Mouse (Mus musculus) embryonic facial prominence, embryonic 10.5 days (tissue): ENCODE results near the gene Csmd2. TPM values are rescaled to one million over a fixed set of nuclear protein-coding genes. Genes with fewer than 3 reads are reported as not detected.

Experiments
- DNase-seq: peaks from one replicate; pipeline ENCODE4 v3.0.0-alpha.2; 2017; ENCODE audit warnings: low spot score
- H3K27ac ChIP-seq: fragments of 300-500 bp; sonication (generic); replicated peaks from 2 replicates; pipeline ENCODE4 v1.5.1; 2016; ENCODE audit warnings: mild to moderate bottlenecking
- H3K27me3 ChIP-seq: fragments of 300-500 bp; sonication (generic); replicated peaks from 2 replicates; pipeline ENCODE4 v1.6.1; 2016; ENCODE audit warnings: low read depth, mild to moderate bottlenecking; ENCODE audit not compliant: poor library complexity, severe bottlenecking
- H3K36me3 ChIP-seq: fragments of 300-500 bp; sonication (generic); replicated peaks from 2 replicates; pipeline ENCODE4 v1.6.1; 2016; ENCODE audit warnings: mild to moderate bottlenecking, moderate library complexity
- H3K4me1 ChIP-seq: fragments of 300-500 bp; sonication (generic); 2 replicates; pipeline ENCODE4 v1.6.1; 2016
- H3K4me3 ChIP-seq: fragments of 300-500 bp; sonication (generic); 2 replicates; pipeline ENCODE4 v1.5.1; 2016; ENCODE audit warnings: mild to moderate bottlenecking, moderate library complexity
- H3K9me3 ChIP-seq: fragments of 300-500 bp; sonication (generic); 2 replicates; pipeline ENCODE4 v1.6.1; 2016; ENCODE audit warnings: mild to moderate bottlenecking
- WGBS: fragments of 180-500 bp; shearing (Covaris S2); methylation state at CpG from one replicate; pipeline ENCODE4 v1.1.7; 2016; 5-methylcytosine and 5-hydroxymethylcytosine counted together
- polyA plus RNA-seq: library from polyadenylated mRNA; unstranded; fragments of >200 nt; fragmentation: Nextera tagmentation; extraction: Ambion mirVana; gene quantifications from 2 replicates; pipeline ENCODE4 v1.2.1, GENCODE M21; 2016

Gene Csmd2
- polyA plus RNA-seq, 1 experiment from 2014 or later: 0.31 TPM

DNA sequence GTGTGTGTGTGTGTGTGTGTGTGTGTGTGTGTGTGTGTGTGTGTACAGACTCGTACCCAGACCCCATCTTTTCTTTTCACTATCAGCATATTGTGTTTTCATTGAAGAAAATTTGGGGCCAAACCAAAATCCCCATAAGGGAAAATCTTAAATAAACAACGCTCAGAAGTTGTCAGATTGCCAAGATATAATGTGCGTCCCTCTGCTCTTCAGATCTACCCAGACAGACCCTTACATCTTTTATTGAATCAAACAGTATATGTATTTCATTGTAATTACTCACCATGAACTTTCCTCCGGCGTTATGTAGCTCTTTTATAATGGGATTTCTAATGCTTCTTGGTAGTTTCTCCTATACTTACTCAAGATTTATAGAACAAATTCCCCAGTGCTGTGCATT, 479.1 kb downstream of the Csmd2 start:
- WGBS: 91% methylated on average over 5 of the region's 5 CpGs
- Histone ChIP-seq H3K27ac (no peak overlapping the region), H3K9me3 (no peaks in the 10 kb centered on the region), H3K27me3 (no peaks in the 10 kb centered on the region), H3K4me3 (no peak overlapping the region), H3K4me1 (no peaks in the 10 kb centered on the region), H3K36me3 (no peaks in the 10 kb centered on the region)
- no peak for DNase-seq

DNA sequence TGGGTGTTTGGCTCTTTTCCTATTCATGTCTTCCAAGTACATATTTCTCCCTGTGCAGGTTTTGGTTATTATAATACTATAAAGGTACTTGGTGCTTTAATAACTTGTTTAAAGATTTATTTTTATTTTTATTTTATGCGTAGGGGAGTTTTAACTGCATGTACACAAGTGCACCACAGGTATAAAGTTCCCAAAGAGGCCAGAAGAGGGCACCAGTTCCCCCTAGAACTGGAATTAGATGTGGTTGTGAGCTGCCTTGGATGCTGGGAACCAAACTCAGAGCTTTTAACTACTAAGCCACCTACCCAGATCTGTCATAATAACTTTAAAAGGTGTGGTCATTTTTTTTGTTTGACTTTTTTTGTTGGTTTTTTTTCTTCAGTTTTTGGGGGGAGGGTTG, 480.4 kb downstream of the Csmd2 start:
- Histone ChIP-seq H3K9me3 (no peaks in the 10 kb centered on the region), H3K27me3 (no peaks in the 10 kb centered on the region), H3K36me3 (no peaks in the 10 kb centered on the region), H3K4me3 (no peak overlapping the region), H3K4me1 (no peaks in the 10 kb centered on the region), H3K27ac (no peak overlapping the region)
- DNase-seq: no peak
- WGBS: 85% methylated on average over 1 of the region's 1 CpGs

- no peaks in the 10 kb centered on the region for H3K36me3 ChIP-seq
- no peaks in the 10 kb centered on the region for H3K27me3 ChIP-seq
- DNase-seq: no peak
- WGBS: 90% methylated on average over 5 of the region's 5 CpGs
- no peak overlapping the region for H3K27ac ChIP-seq
- H3K4me3 ChIP-seq: no peak overlapping the region
- no peaks in the 10 kb centered on the region for H3K4me1 ChIP-seq
- no peaks in the 10 kb centered on the region for H3K9me3 ChIP-seq
These were observed 488.6 kb downstream of the Csmd2 start for GRCm38 (mm10) chr4:128476249-128476648.

DNA sequence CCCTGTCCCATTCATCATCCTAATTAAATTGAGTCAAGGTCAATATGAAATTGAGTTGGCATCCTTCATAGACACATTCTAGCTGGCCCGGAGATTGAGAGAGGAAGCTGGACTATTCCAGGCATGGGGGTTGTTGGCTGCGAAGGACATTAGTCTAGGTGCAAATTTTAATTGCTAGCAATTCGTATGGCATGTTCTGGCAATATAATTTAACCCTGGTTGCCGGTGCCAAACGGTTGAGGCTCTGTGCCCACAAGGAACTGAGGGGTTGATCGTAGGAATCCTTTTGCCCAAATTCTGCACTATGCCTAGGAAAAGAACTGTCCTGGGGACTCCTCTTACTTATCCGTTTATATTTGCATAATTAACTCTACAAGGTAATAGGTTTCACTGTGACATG, 496.2 kb downstream of the Csmd2 start:
- WGBS: 85% methylated on average over 7 of the region's 7 CpGs

GRCm38 (mm10) chr4:128484679-128485078, 497.0 kb downstream of the Csmd2 start:
- Histone ChIP-seq H3K4me1 (no peaks in the 10 kb centered on the region), H3K4me3 (no peak overlapping the region), H3K9me3 (no peaks in the 10 kb centered on the region), H3K27ac (no peak overlapping the region), H3K27me3 (0 out of 2 replicates have a peak, but pooled peaks cover 4% of the 10 kb centered on the region), H3K36me3 (no peaks in the 10 kb centered on the region)
- no peak for DNase-seq
- 75% methylated on average over 2 of the region's 2 CpGs for WGBS

More for the DNA sequence above, 496.2 kb downstream of the Csmd2 start:
- Histone ChIP-seq H3K4me1 (no peaks in the 10 kb centered on the region), H3K4me3 (no peak overlapping the region), H3K9me3 (no peaks in the 10 kb centered on the region), H3K27ac (no peak overlapping the region), H3K27me3 (0 out of 2 replicates have a peak, but pooled peaks cover 4% of the 10 kb centered on the region), H3K36me3 (no peaks in the 10 kb centered on the region)
- no peak for DNase-seq

- H3K4me1 ChIP-seq: no peaks in the 10 kb centered on the region
- 88% methylated on average over 11 of the region's 11 CpGs for WGBS
- DNase-seq: no peak
- no peaks in the 10 kb centered on the region for H3K36me3 ChIP-seq
- no peak overlapping the region for H3K27ac ChIP-seq
- 0 out of 2 replicates have a peak, but pooled peaks cover 4% of the 10 kb centered on the region for H3K27me3 ChIP-seq
- H3K4me3 ChIP-seq: no peak overlapping the region
- H3K9me3 ChIP-seq: no peaks in the 10 kb centered on the region
These were observed 502.0 kb downstream of the Csmd2 start for GRCm38 (mm10) chr4:128489521-128490100.

- Histone ChIP-seq H3K4me3 (no peak overlapping the region), H3K27me3 (0 out of 2 replicates have a peak, but pooled peaks cover 1% of the 10 kb centered on the region), H3K36me3 (no peaks in the 10 kb centered on the region), H3K9me3 (no peaks in the 10 kb centered on the region), H3K4me1 (no peaks in the 10 kb centered on the region), H3K27ac (no peak overlapping the region)
- 69% methylated on average over 8 of the region's 8 CpGs for WGBS
- DNase-seq: no peak
These were observed 504.4 kb downstream of the Csmd2 start for GRCm38 (mm10) chr4:128492055-128492454.

DNA sequence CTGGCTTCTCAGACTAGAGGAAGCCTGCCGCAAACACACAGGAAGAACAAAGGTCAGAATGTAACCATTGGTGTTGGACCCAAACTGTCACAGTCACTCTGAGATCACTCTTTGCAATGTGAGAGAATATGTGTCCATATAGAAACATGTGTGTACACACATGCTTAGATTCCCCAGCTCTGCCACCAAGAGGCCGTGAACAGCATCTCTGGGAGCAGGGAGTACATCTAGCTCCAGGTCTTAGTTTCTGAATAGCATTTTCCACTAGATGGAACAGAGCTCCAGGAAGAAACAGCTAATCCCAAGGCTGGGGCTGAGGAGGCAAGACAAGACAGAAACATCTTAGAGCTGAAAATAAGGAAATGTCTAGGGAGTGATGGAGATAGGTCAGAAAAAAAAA, 512.3 kb downstream of the Csmd2 start:
- no peaks in the 10 kb centered on the region for H3K36me3 ChIP-seq
- H3K4me3 ChIP-seq: no peak overlapping the region
- no peak overlapping the region for H3K27ac ChIP-seq
- H3K4me1 ChIP-seq: peaks cover 11% of the 10 kb centered on the region; the same call in 1 of the 2 replicates
- no peak for DNase-seq
- no peaks in the 10 kb centered on the region for H3K27me3 ChIP-seq
- no peaks in the 10 kb centered on the region for H3K9me3 ChIP-seq
- WGBS: 79% methylated on average over 2 of the region's 2 CpGs

DNA sequence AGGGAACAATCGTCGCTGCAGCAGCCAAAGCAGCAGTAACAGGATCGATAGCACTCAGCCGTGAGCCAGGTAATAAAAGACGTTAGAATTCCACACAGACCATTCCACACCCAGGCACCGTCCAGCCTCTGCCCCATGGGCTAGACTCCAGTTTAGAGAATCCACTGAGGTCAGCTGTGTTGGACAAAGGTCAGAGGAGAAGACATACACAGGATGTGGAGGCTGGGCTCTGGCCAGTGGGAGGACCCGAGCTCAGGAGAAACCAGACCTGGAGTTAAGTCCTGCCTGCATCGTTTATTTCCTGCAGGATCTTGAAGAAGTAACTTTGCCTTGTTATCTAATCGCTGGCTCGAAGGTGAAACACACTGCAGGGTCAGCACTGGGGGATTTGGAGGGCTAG, 519.2 kb downstream of the Csmd2 start:
- DNase-seq: no peak
- Histone ChIP-seq H3K4me3 (no peak overlapping the region), H3K27me3 (no peaks in the 10 kb centered on the region), H3K9me3 (no peaks in the 10 kb centered on the region), H3K4me1 (peaks cover 15% of the 10 kb centered on the region), H3K27ac (no peak overlapping the region), H3K36me3 (no peaks in the 10 kb centered on the region)
- WGBS: 59% methylated on average over 10 of the region's 10 CpGs

DNA sequence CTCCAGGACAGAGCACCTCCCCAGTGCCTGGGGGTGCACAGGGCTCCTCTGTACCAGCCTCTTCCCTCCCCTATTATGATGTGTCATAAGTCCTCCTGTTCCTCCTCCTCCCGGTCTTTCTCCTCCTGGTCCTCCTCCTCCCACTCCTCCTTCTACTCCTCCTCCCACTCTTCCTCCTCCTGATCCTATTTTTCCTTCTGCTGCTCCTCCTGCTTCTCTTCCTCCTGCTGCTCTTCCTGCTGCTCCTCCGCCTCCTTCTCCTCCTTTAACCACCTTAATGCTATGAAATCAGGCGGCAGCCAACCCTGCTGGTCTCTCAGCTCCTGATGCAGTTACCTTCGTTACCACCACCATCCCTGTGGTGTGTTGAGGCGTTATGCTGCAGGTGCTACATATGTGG, 522.2 kb downstream of the Csmd2 start:
- Histone ChIP-seq H3K36me3 (no peaks in the 10 kb centered on the region), H3K9me3 (no peaks in the 10 kb centered on the region), H3K4me1 (peaks cover 4% of the 10 kb centered on the region), H3K27ac (no peak overlapping the region), H3K4me3 (no peak overlapping the region), H3K27me3 (no peaks in the 10 kb centered on the region)
- DNase-seq: no peak
- 78% methylated on average over 5 of the region's 5 CpGs for WGBS

GRCm38 (mm10) chr4:128514496-128514895, 526.8 kb downstream of the Csmd2 start:
- H3K4me1 ChIP-seq: 0 out of 2 replicates have a peak, but pooled peaks cover 2% of the 10 kb centered on the region

GRCm38 (mm10) chr4:128521276-128521675, 533.6 kb downstream of the Csmd2 start:
- no peak for DNase-seq
- 0 out of 2 replicates have a peak, but pooled peaks cover 2% of the 10 kb centered on the region for H3K4me1 ChIP-seq
- 86% methylated on average over 6 of the region's 6 CpGs for WGBS
- no peaks in the 10 kb centered on the region for H3K9me3 ChIP-seq
- H3K27ac ChIP-seq: no peak overlapping the region
- no peaks in the 10 kb centered on the region for H3K27me3 ChIP-seq
- H3K36me3 ChIP-seq: no peaks in the 10 kb centered on the region
- H3K4me3 ChIP-seq: no peak overlapping the region

More at GRCm38 (mm10) chr4:128514496-128514895, 526.8 kb downstream of the Csmd2 start:
- no peak overlapping the region for H3K4me3 ChIP-seq
- H3K27ac ChIP-seq: no peak overlapping the region
- no peaks in the 10 kb centered on the region for H3K36me3 ChIP-seq
- no peak for DNase-seq
- no peaks in the 10 kb centered on the region for H3K9me3 ChIP-seq
- no peaks in the 10 kb centered on the region for H3K27me3 ChIP-seq
- WGBS: 82% methylated on average over 5 of the region's 5 CpGs

DNA sequence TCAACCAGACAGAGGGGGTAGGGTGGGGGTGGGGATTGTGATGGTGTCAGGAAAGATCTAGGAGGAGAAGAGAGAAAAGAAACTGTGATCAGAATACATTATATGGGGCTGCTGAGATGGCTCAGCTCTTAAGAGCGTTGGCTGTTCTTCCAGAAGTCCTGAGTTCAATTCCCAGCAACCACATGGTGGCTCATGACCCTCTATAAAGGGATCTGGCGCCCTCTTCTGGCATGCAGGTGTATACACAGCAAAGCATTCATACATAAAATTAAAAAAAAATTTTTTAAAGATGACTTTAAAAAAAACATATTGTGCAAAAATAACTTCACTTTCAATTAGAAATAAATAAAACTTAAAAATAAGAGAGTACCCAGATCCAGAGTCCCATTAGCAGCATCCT, 555.7 kb downstream of the Csmd2 start:
- no peak for DNase-seq
- Histone ChIP-seq H3K36me3 (no peaks in the 10 kb centered on the region), H3K4me3 (no peak overlapping the region), H3K9me3 (no peaks in the 10 kb centered on the region), H3K4me1 (no peaks in the 10 kb centered on the region), H3K27me3 (no peaks in the 10 kb centered on the region), H3K27ac (no peak overlapping the region)
- WGBS: 31% methylated on average over 2 of the region's 2 CpGs
